Mouse (Mus musculus) gonadal fat pad, adult 2 months (tissue): ENCODE measurements around the gene Prdx6. TPM values are rescaled to one million over a fixed set of nuclear protein-coding genes. Genes with fewer than 3 reads are reported as not detected.

Experiments
- polyA plus RNA-seq: library from polyadenylated mRNA; depleted of rRNA; stranded (reverse); fragments of >200 nt; gene quantifications from 2 replicates; pipeline ENCODE4 v1.2.3, GENCODE M21; 2012; rRNA removed

Gene Prdx6
- polyA plus RNA-seq, 1 experiment = 283 TPM

Other genes with a start within 250 kb of the Prdx6 start
- gene Zbtb37, start 216.4 kb downstream of the Prdx6 start, polyA plus RNA-seq = 2.4 and 3.0 TPM in 2 replicates
- 16.6 and 19.8 TPM in 2 replicates for gene Dars2, start 180.6 kb downstream of the Prdx6 start, polyA plus RNA-seq
- gene Cenpl, start 180.5 kb downstream of the Prdx6 start, polyA plus RNA-seq = 1.1 and 1.2 TPM in 2 replicates
- 7.8 and 9.3 TPM in 2 replicates for gene Klhl20, start 119.7 kb downstream of the Prdx6 start, polyA plus RNA-seq
- gene Ankrd45, start 108.5 kb downstream of the Prdx6 start, polyA plus RNA-seq = 0.19 and 0.48 TPM in 2 replicates
- 0.34 and 0.38 TPM in 2 replicates for gene Tex50, start 91.9 kb downstream of the Prdx6 start, polyA plus RNA-seq
- gene Tnfsf4, start 144.2 kb upstream of the Prdx6 start, polyA plus RNA-seq = 0.05 TPM in 1 of 2 replicates, not detected in the other
- not detected in 2 replicates for gene Tnfsf18, start 243.4 kb upstream of the Prdx6 start, polyA plus RNA-seq